Mouse (Mus musculus) gastrocnemius, adult 2 months (tissue): ENCODE data around the gene Mok. TPM values are rescaled to one million over a fixed set of nuclear protein-coding genes. Genes with fewer than 3 reads are reported as not detected.

Source experiments
- DNase-seq: peaks from one replicate; pipeline ENCODE4 v3.0.0; 2022
- H3K27ac ChIP-seq: fragments of 200-600 bp; 2 replicates; pipeline ENCODE4 v1.8.1; 2022; ENCODE audit warnings: mild to moderate bottlenecking
- H3K4me3 ChIP-seq: fragments of 200-600 bp; 2 replicates; pipeline ENCODE4 v1.8.1; 2022; ENCODE audit warnings: mild to moderate bottlenecking, moderate library complexity
- CTCF ChIP-seq: fragments of 200-600 bp; IDR thresholded peaks from 2 replicates; pipeline ENCODE4 v1.8.1; 2022; ENCODE audit warnings: antibody characterized with exemption, mild to moderate bottlenecking, moderate library complexity
- intact Hi-C: fragments of 180-260 bp; cut with DNase I; formaldehyde crosslinking; loops from one replicate; pipeline ENCODE4 v1.15.1; 2025
- total RNA-seq, 2 experiments: library from RNA; stranded (reverse); gene quantifications; 2 replicates each; pipeline ENCODE4 v1.2.3; 2021

Gene Mok
- total RNA-seq, 2 experiments from 2014 or later, result 0.20 to 0.22 TPM

GRCm38 (mm10) chr12:110797202-110797601, 43.5 kb downstream of the Mok start:
- H3K4me3 ChIP-seq, result no peak overlapping the region
- H3K27ac ChIP-seq, result peak overlapping the region; percentile 66
- TF ChIP-seq CTCF, result no peak
- DNase-seq, result no peak
- intact Hi-C loops, result no loop called here

GRCm38 (mm10) chr12:110796748-110797147, 44.0 kb downstream of the Mok start:
- no peak overlapping the region for H3K27ac ChIP-seq
- no peak overlapping the region for H3K4me3 ChIP-seq
- intact Hi-C loops, result no loop called here
- no peak for TF ChIP-seq CTCF
- DNase-seq, result no peak

- no peak for DNase-seq
These were observed 45.7 kb downstream of the Mok start for GRCm38 (mm10) chr12:110795035-110795434.

GRCm38 (mm10) chr12:110791026-110791425, 49.7 kb downstream of the Mok start:
- intact Hi-C loops, result no loop called here
- no peak for DNase-seq
- Histone ChIP-seq H3K27ac (peak overlapping the region; percentile 41; the same call in 1 of the 2 replicates), H3K4me3 (no peak overlapping the region)
- no peak for TF ChIP-seq CTCF

More at GRCm38 (mm10) chr12:110795035-110795434, 45.7 kb downstream of the Mok start:
- intact Hi-C loops, result no loop called here
- H3K4me3 ChIP-seq, result no peak overlapping the region
- no peak for TF ChIP-seq CTCF
- H3K27ac ChIP-seq, result no peak overlapping the region

GRCm38 (mm10) chr12:110790580-110790979, 50.2 kb downstream of the Mok start:
- Histone ChIP-seq H3K27ac (peak overlapping the region; percentile 41; the same call in 1 of the 2 replicates), H3K4me3 (no peak overlapping the region)
- DNase-seq, result no peak
- intact Hi-C loops, result no loop called here
- TF ChIP-seq CTCF, result no peak

- intact Hi-C loops, result no loop called here
- Histone ChIP-seq H3K4me3 (no peak overlapping the region), H3K27ac (peak overlapping the region; percentile 16; the same call in 1 of the 2 replicates)
- TF ChIP-seq CTCF, result no peak
- peak; percentile 67 for DNase-seq
These were observed 54.5 kb downstream of the Mok start for GRCm38 (mm10) chr12:110786243-110786642.

GRCm38 (mm10) chr12:110784211-110784610, 56.5 kb downstream of the Mok start:
- no peak for TF ChIP-seq CTCF
- intact Hi-C loops, result loop anchor here (5.0 kb wide), 1 partner anchor 47 kb away; the partner anchor contains the start of gene Wdr20
- no peak overlapping the region for H3K27ac ChIP-seq
- no peak overlapping the region for H3K4me3 ChIP-seq
- no peak for DNase-seq

GRCm38 (mm10) chr12:110782278-110782677, 58.5 kb downstream of the Mok start:
- DNase-seq, result no peak
- no peak overlapping the region for H3K4me3 ChIP-seq
- H3K27ac ChIP-seq, result no peak overlapping the region
- TF ChIP-seq CTCF, result no peak
- intact Hi-C loops, result loop anchor here (5.0 kb wide), 1 partner anchor 45 kb away; the partner anchor contains the start of gene Wdr20

- Histone ChIP-seq H3K4me3 (no peak overlapping the region), H3K27ac (no peak overlapping the region)
- intact Hi-C loops, result loop anchor here (5.0 kb wide), 1 partner anchor 44 kb away; the partner anchor contains the start of gene Wdr20
- DNase-seq, result no peak
- TF ChIP-seq CTCF, result no peak
These were observed 59.6 kb downstream of the Mok start for GRCm38 (mm10) chr12:110781181-110781580.

GRCm38 (mm10) chr12:110779296-110779695, 61.4 kb downstream of the Mok start:
- no peak for DNase-seq
- H3K27ac ChIP-seq, result no peak overlapping the region
- no peak for TF ChIP-seq CTCF
- intact Hi-C loops, result no loop called here
- no peak overlapping the region for H3K4me3 ChIP-seq

- Histone ChIP-seq H3K4me3 (no peak overlapping the region), H3K27ac (no peak overlapping the region)
- no peak for TF ChIP-seq CTCF
- intact Hi-C loops, result no loop called here
- no peak for DNase-seq
These were observed 62.9 kb downstream of the Mok start for GRCm38 (mm10) chr12:110777853-110778252.

- no peak overlapping the region for H3K4me3 ChIP-seq
- peak overlapping the region; percentile 24; the same call in 1 of the 2 replicates for H3K27ac ChIP-seq
- intact Hi-C loops, result no loop called here
- no peak for DNase-seq
- TF ChIP-seq CTCF, result no peak
These were observed 64.9 kb downstream of the Mok start for GRCm38 (mm10) chr12:110775628-110776426.

- DNase-seq, result no peak
- intact Hi-C loops, result no loop called here
- Histone ChIP-seq H3K4me3 (no peak overlapping the region), H3K27ac (no peak overlapping the region)
- no peak for TF ChIP-seq CTCF
These were observed 68.8 kb downstream of the Mok start for GRCm38 (mm10) chr12:110771961-110772360.
